9 mouse cellular contexts compared by ENCODE assay signal in genomic region chr9:98429806-98430205, GRCm38 (mm10). TPM values are rescaled to one million over a fixed set of nuclear protein-coding genes. Genes with fewer than 3 reads are reported as not detected.
A peak's percentile ranks its signal among the peaks of the same experiment; 100 is the strongest.
DNase-seq lines count a peak whose midpoint lies in the region; ATAC-seq and TF ChIP-seq lines count a peak whose summit lies in the region.
"Had no signal": no experiment of that assay in that cellular context is flagged by ENCODE, and none has a peak within 500 bp of the region (broad histone marks: within the 10 kb centered on the region; RNA-seq: fewer than 3 reads in every experiment).

No protein-coding gene starts in this region.

- H3K36me3 ChIP-seq in embryonic facial prominence, embryonic 15.5 days: no peaks in the 10 kb centered on the region
- H3K36me3 ChIP-seq in intestine, postnatal 0 days (ENCODE audit: control insufficient read depth, insufficient read depth): no peaks in the 10 kb centered on the region

- peaks cover 33% of the 10 kb centered on the region for H3K4me1 ChIP-seq in embryonic facial prominence, embryonic 15.5 days
- H3K4me1 ChIP-seq in intestine, postnatal 0 days (replicated peaks; ENCODE audit: control insufficient read depth, insufficient read depth, low read length): peaks cover 12% of the 10 kb centered on the region; the same call in 1 of the 2 replicates

- H3K27ac ChIP-seq in embryonic facial prominence, embryonic 15.5 days (replicated peaks): 0 out of 2 replicates have a peak overlapping the region, but pooled peaks have one; percentile 19
- 0 out of 2 replicates have a peak overlapping the region, but pooled peaks have one; percentile 11 for H3K27ac ChIP-seq in intestine, postnatal 0 days (ENCODE audit: low read depth, low read length)

- no peak for ATAC-seq in embryonic facial prominence, embryonic 15.5 days (ENCODE audit: insufficient number of reproducible peaks, low FRiP score, low TSS enrichment, low read depth)
- no peak for ATAC-seq in intestine, postnatal 0 days
- ATAC-seq: Patski had no signal

- H3K4me3 ChIP-seq in embryonic facial prominence, embryonic 15.5 days (replicated peaks): no peak overlapping the region
- H3K4me3 ChIP-seq in intestine, postnatal 0 days (ENCODE audit: low read depth, low read length): no peak overlapping the region

- no peaks in the 10 kb centered on the region for H3K9me3 ChIP-seq in embryonic facial prominence, embryonic 15.5 days (replicated peaks)
- H3K9me3 ChIP-seq in intestine, postnatal 0 days (ENCODE audit: control insufficient read depth): no peaks in the 10 kb centered on the region

- no peak overlapping the region for H3K9ac ChIP-seq in embryonic facial prominence, embryonic 15.5 days
- no peak overlapping the region for H3K9ac ChIP-seq in intestine, postnatal 0 days (ENCODE audit: low read depth, low read length)

- TF ChIP-seq CTCF in intestine, postnatal 0 days (IDR thresholded peaks at IDR 0.05; ENCODE audit: low read depth): no peak

- no peaks in the 10 kb centered on the region for H3K27me3 ChIP-seq in embryonic facial prominence, embryonic 15.5 days
- no peaks in the 10 kb centered on the region for H3K27me3 ChIP-seq in intestine, postnatal 0 days (replicated peaks; ENCODE audit: control insufficient read depth, insufficient read depth, low read length)
- H3K27me3 ChIP-seq: Patski had no signal

- no peak overlapping the region for H3K4me2 ChIP-seq in embryonic facial prominence, embryonic 15.5 days (replicated peaks)
- peak overlapping the region; percentile 13; the same call in 1 of the 2 replicates for H3K4me2 ChIP-seq in intestine, postnatal 0 days (replicated peaks; ENCODE audit: low read depth)

- peak; percentile 13 to 25 for DNase-seq in layer of hippocampus, adult 8-10 months (ENCODE audit: low spot score in 2 of 2)
- no peak for DNase-seq in layer of hippocampus, postnatal 14 days (ENCODE audit: low spot score in 2 of 2)
- peak; percentile 42 for DNase-seq in lung, postnatal 36 days
- DNase-seq in spleen, adult 18-20 months: no peak
- no peak for DNase-seq in left cerebral cortex, adult 18-20 months (ENCODE audit: low spot score in 2 of 2)
- no peak for DNase-seq in testis, postnatal 10 days (ENCODE audit: low spot score)

- WGBS in embryonic facial prominence, embryonic 15.5 days: 29% methylated on average over 7 of the region's 7 CpGs
- 22% methylated on average over 7 of the region's 7 CpGs for WGBS in intestine, postnatal 0 days

RNA-seq across cellular contexts. Expression of gene Rbp1, which starts 7.0 kb away (rescaled TPM):
- 1 to 10 TPM; 4.7 to 7.3 (median 5.7) TPM for total RNA-seq in layer of hippocampus, adult 8-10 months (2022)
- total RNA-seq in layer of hippocampus, postnatal 14 days (2021): 1 to 10 TPM; 5.1 to 9.5 TPM
- 34.1 and 44.5 TPM in 2 replicates for polyA plus RNA-seq in embryonic facial prominence, embryonic 15.5 days (2015; fragmentation: Nextera tagmentation; extraction: Ambion mirVana)
- 25.5 and 26.6 TPM in 2 replicates for polyA plus RNA-seq in intestine, postnatal 0 days (2015; fragmentation: Nextera tagmentation; extraction: Ambion mirVana)
- 1 to 10 TPM; 6.7 to 7.2 TPM for total RNA-seq in left cerebral cortex, adult 18-20 months (2021)

RNA-seq across cellular contexts. Expression of gene Rbp2, which starts 56.1 kb away (rescaled TPM):
- not detected for total RNA-seq in layer of hippocampus, adult 8-10 months (2022)
- total RNA-seq in layer of hippocampus, postnatal 14 days (2021): not detected
- polyA plus RNA-seq in embryonic facial prominence, embryonic 15.5 days (2015; fragmentation: Nextera tagmentation; extraction: Ambion mirVana): 17.8 and 21.4 TPM in 2 replicates
- 7,315 and 7,837 TPM in 2 replicates for polyA plus RNA-seq in intestine, postnatal 0 days (2015; fragmentation: Nextera tagmentation; extraction: Ambion mirVana)
- not detected for total RNA-seq in left cerebral cortex, adult 18-20 months (2021)
- polyA plus RNA-seq: Patski had no signal

Comparison
In these comparisons a context has a peak if more than half of its experiments do, and no peak if none do; other contexts are left out.
1. DNase-seq: peak in layer of hippocampus, adult 8-10 months (2 of 2) and lung, postnatal 36 days (single experiment); none in layer of hippocampus, postnatal 14 days (0 of 2), spleen, adult 18-20 months (0 of 2), left cerebral cortex, adult 18-20 months (0 of 2) and testis, postnatal 10 days (single experiment).